Mouse (Mus musculus) limb, embryonic 14.5 days (tissue): ENCODE results near the gene Dusp1. TPM values are rescaled to one million over a fixed set of nuclear protein-coding genes. Genes with fewer than 3 reads are reported as not detected.

ENCODE experiments used
- ATAC-seq: fragments of 200-750 bp; cut with Nextera tagmentation; 2 replicates; pipeline ENCODE4 v1.8.0; 2017; ENCODE audit warnings: low read depth, moderate number of reproducible peaks, moderate TSS enrichment; ENCODE audit not compliant: low FRiP score
- DNase-seq: peaks from one replicate; pipeline ENCODE4 v3.0.0-alpha.2; 2015; ENCODE audit warnings: low spot score
- H3K27ac ChIP-seq: fragments of 300-500 bp; sonication (generic); replicated peaks from 2 replicates; pipeline ENCODE4 v1.5.1; 2014; ENCODE audit warnings: low read depth, mild to moderate bottlenecking, low read length, moderate library complexity, mixed read lengths
- H3K27me3 ChIP-seq: fragments of 300-500 bp; sonication (generic); 2 replicates; pipeline ENCODE4 v1.6.1; 2014; ENCODE audit warnings: low read length, mixed read lengths; ENCODE audit not compliant: control insufficient read depth, insufficient read depth
- H3K36me3 ChIP-seq: fragments of 300-500 bp; sonication (generic); 2 replicates; pipeline ENCODE4 v1.6.1; 2014; ENCODE audit warnings: mild to moderate bottlenecking, low read length, moderate library complexity, mixed read lengths; ENCODE audit not compliant: control insufficient read depth, insufficient read depth
- H3K4me1 ChIP-seq: fragments of 300-500 bp; sonication (generic); 2 replicates; pipeline ENCODE4 v1.6.1; 2014; ENCODE audit warnings: antibody characterized with exemption, low read length, mixed read lengths; ENCODE audit not compliant: control insufficient read depth, insufficient read depth
- H3K4me2 ChIP-seq: fragments of 300-500 bp; sonication (generic); replicated peaks from 2 replicates; pipeline ENCODE4 v1.6.1; 2014; ENCODE audit warnings: low read depth, mild to moderate bottlenecking, low read length, moderate library complexity; ENCODE audit not compliant: severe bottlenecking
- H3K4me3 ChIP-seq: fragments of 300-500 bp; sonication (generic); replicated peaks from 2 replicates; pipeline ENCODE4 v1.5.1; 2014; ENCODE audit warnings: low read length
- H3K9ac ChIP-seq: fragments of 300-500 bp; sonication (generic); 2 replicates; pipeline ENCODE4 v1.6.1; 2014; ENCODE audit warnings: mild to moderate bottlenecking, low read depth, low read length, moderate library complexity; ENCODE audit not compliant: severe bottlenecking
- H3K9me3 ChIP-seq: fragments of 300-500 bp; sonication (generic); 2 replicates; pipeline ENCODE4 v1.6.1; 2016; ENCODE audit warnings: low read length; ENCODE audit not compliant: control insufficient read depth
- POLR2A ChIP-seq: fragments of 200-500 bp; IDR thresholded peaks from 2 replicates; pipeline ENCODE4 v1.8.0; 2012; ENCODE audit warnings: inconsistent platforms, mild to moderate bottlenecking, moderate library complexity, borderline replicate concordance; ENCODE audit not compliant: insufficient read depth, insufficient read length; ENCODE audit errors: extremely low read depth
- WGBS: fragments of 180-500 bp; shearing (Covaris S2); extraction: QIAGEN DNeasy Blood & Tissue Kit; methylation state at CpG from one replicate; pipeline ENCODE4 v1.1.7; 2014; 5-methylcytosine and 5-hydroxymethylcytosine counted together
- polyA plus RNA-seq, 2 experiments: library from polyadenylated mRNA; depleted of rRNA in 1 of 2; stranded (reverse) in 1 of 2; unstranded in 1 of 2; fragments of >200 nt; fragmentation: Nextera tagmentation in 1 of 2; extraction: Ambion mirVana in 1 of 2; gene quantifications; 2 replicates each; pipeline versions ENCODE4 v1.2.1 to v1.2.3; 2012 to 2014

The Dusp1 gene
- polyA plus RNA-seq, 2 experiments, result 27.7 to 29.6 TPM

GRCm38 (mm10) chr17:26527291-26527690 is 34.6 kb downstream of the Dusp1 start:
- H3K4me2 ChIP-seq, result no peak overlapping the region
- peaks cover 17% of the 10 kb centered on the region for H3K4me1 ChIP-seq
- no peak for TF ChIP-seq POLR2A
- no peaks in the 10 kb centered on the region for H3K36me3 ChIP-seq
- no peaks in the 10 kb centered on the region for H3K27me3 ChIP-seq
- 90% methylated on average over 9 of the region's 9 CpGs for WGBS
- no peak overlapping the region for H3K9ac ChIP-seq
- DNase-seq (no peak), ATAC-seq (no peak)
- no peak overlapping the region for H3K27ac ChIP-seq
- no peaks in the 10 kb centered on the region for H3K9me3 ChIP-seq
- H3K4me3 ChIP-seq, result no peak overlapping the region

- 76% methylated on average over 7 of the region's 7 CpGs for WGBS
- no peak for ATAC-seq
Measured at GRCm38 (mm10) chr17:26525316-26525715, 36.6 kb downstream of the Dusp1 start.

GRCm38 (mm10) chr17:26524801-26525200 is 37.1 kb downstream of the Dusp1 start:
- no peak overlapping the region for H3K27ac ChIP-seq
- WGBS, result 65% methylated on average over 4 of the region's 4 CpGs
- no peaks in the 10 kb centered on the region for H3K9me3 ChIP-seq
- ATAC-seq (no peak), DNase-seq (no peak)
- no peak for TF ChIP-seq POLR2A
- peaks cover 2% of the 10 kb centered on the region for H3K4me1 ChIP-seq
- H3K27me3 ChIP-seq, result no peaks in the 10 kb centered on the region
- no peak overlapping the region for H3K4me3 ChIP-seq
- no peak overlapping the region for H3K9ac ChIP-seq
- H3K4me2 ChIP-seq, result no peak overlapping the region
- H3K36me3 ChIP-seq, result no peaks in the 10 kb centered on the region

More at GRCm38 (mm10) chr17:26525316-26525715, 36.6 kb downstream of the Dusp1 start:
- H3K4me1 ChIP-seq, result peaks cover 7% of the 10 kb centered on the region
- no peak for TF ChIP-seq POLR2A
- H3K27ac ChIP-seq, result no peak overlapping the region
- DNase-seq, result peak; percentile 37
- no peak overlapping the region for H3K9ac ChIP-seq
- H3K4me3 ChIP-seq, result no peak overlapping the region
- H3K27me3 ChIP-seq, result no peaks in the 10 kb centered on the region
- no peak overlapping the region for H3K4me2 ChIP-seq
- H3K36me3 ChIP-seq, result no peaks in the 10 kb centered on the region
- no peaks in the 10 kb centered on the region for H3K9me3 ChIP-seq

GRCm38 (mm10) chr17:26524316-26524715 is 37.6 kb downstream of the Dusp1 start:
- no peaks in the 10 kb centered on the region for H3K4me1 ChIP-seq
- ATAC-seq (no peak), DNase-seq (no peak)
- no peaks in the 10 kb centered on the region for H3K27me3 ChIP-seq
- H3K9ac ChIP-seq, result no peak overlapping the region
- H3K36me3 ChIP-seq, result no peaks in the 10 kb centered on the region
- no peak for TF ChIP-seq POLR2A
- H3K27ac ChIP-seq, result no peak overlapping the region
- no peak overlapping the region for H3K4me3 ChIP-seq
- H3K4me2 ChIP-seq, result no peak overlapping the region
- no peaks in the 10 kb centered on the region for H3K9me3 ChIP-seq

DNA sequence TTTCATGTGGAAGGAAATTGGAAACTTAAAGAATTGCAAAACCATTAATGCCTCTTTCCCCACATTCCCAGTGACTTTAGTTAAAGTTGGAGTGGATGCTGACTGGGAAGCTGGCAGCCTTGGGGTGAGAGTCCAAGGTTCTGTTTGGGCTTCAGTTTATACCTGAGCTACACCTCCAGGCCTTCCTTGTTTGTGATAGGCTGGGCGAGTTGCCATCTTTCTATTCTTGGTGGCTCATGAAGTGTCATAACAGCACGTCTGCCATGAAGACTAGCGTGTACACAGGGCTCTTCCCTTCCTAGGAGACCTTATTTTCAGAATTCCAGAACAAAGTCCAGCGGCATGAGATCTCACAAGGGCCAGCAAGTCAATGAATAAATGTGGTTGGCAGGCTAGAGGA is 39.2 kb downstream of the Dusp1 start:
- 76% methylated on average over 4 of the region's 4 CpGs for WGBS
- no peak overlapping the region for H3K9ac ChIP-seq
- H3K4me1 ChIP-seq, result no peaks in the 10 kb centered on the region
- H3K4me3 ChIP-seq, result no peak overlapping the region
- no peak overlapping the region for H3K4me2 ChIP-seq
- TF ChIP-seq POLR2A, result no peak
- no peak for DNase-seq
- no peaks in the 10 kb centered on the region for H3K36me3 ChIP-seq
- ATAC-seq, result no peak
- H3K27me3 ChIP-seq, result no peaks in the 10 kb centered on the region
- H3K27ac ChIP-seq, result no peak overlapping the region
- no peaks in the 10 kb centered on the region for H3K9me3 ChIP-seq

- H3K27me3 ChIP-seq, result no peaks in the 10 kb centered on the region
- no peak for DNase-seq
Measured at GRCm38 (mm10) chr17:26518306-26518705, 43.6 kb downstream of the Dusp1 start.

More at GRCm38 (mm10) chr17:26518306-26518705, 43.6 kb downstream of the Dusp1 start:
- Histone ChIP-seq H3K9me3 (no peaks in the 10 kb centered on the region), H3K9ac (no peak overlapping the region), H3K4me3 (no peak overlapping the region), H3K4me2 (no peak overlapping the region), H3K4me1 (no peaks in the 10 kb centered on the region), H3K27ac (no peak overlapping the region), H3K36me3 (no peaks in the 10 kb centered on the region)
- WGBS, result 87% methylated on average over 3 of the region's 3 CpGs
- no peak for TF ChIP-seq POLR2A
- no peak for ATAC-seq
